Mouse (Mus musculus): ENCODE data around the gene H2afx.
"Not testable (repeated sequence)": the region's sequence is repeated elsewhere in the genome, so short reads cannot be mapped to it uniquely, and the experiment has no call there.

The H2afx gene

GRCm38 (mm10) chr9:44334396-44335330, at the start of gene H2afx:
Gene H2afx, plus strand, starts transcription at chr9:44334694.
- peak; percentile 95 for DNase-seq (ENCODE audit: low spot score)

GRCm38 (mm10) chr9:44286256-44286850, 48.1 kb upstream of the H2afx start:
- DNase-seq (ENCODE audit: low spot score), result no peak

GRCm38 (mm10) chr9:44287003-44287400, 47.5 kb upstream of the H2afx start:
- no peak for DNase-seq (ENCODE audit: low spot score)

- no peak for DNase-seq (ENCODE audit: low spot score)
Observed at GRCm38 (mm10) chr9:44287401-44288075, 47.0 kb upstream of the H2afx start.

- no peak for DNase-seq (ENCODE audit: low spot score)
Observed at GRCm38 (mm10) chr9:44288076-44288958, 46.2 kb upstream of the H2afx start, which contains the start of gene Abcg4. Gene Abcg4, minus strand, starts transcription at chr9:44288615.

- DNase-seq (ENCODE audit: low spot score), result no peak
Observed at GRCm38 (mm10) chr9:44288959-44289291, 45.6 kb upstream of the H2afx start.

- peak; percentile 30 for DNase-seq (ENCODE audit: low spot score)
Observed at GRCm38 (mm10) chr9:44292490-44292889, 42.0 kb upstream of the H2afx start.

GRCm38 (mm10) chr9:44300001-44300400, 34.5 kb upstream of the H2afx start:
- not testable (repeated sequence) for DNase-seq (ENCODE audit: low spot score)

GRCm38 (mm10) chr9:44305466-44306079, 28.9 kb upstream of the H2afx start, which contains the start of gene Hinfp:
Gene Hinfp, minus strand, starts transcription at chr9:44305671.
- peak; percentile 95 for DNase-seq (ENCODE audit: low spot score)

- no peak for DNase-seq (ENCODE audit: low spot score)
Observed at GRCm38 (mm10) chr9:44306532-44306931, 28.0 kb upstream of the H2afx start.

- DNase-seq (ENCODE audit: low spot score), result no peak
Observed at GRCm38 (mm10) chr9:44307248-44307647, 27.2 kb upstream of the H2afx start.

- DNase-seq (ENCODE audit: low spot score), result no peak
Observed at GRCm38 (mm10) chr9:44309756-44310155, 24.7 kb upstream of the H2afx start.

GRCm38 (mm10) chr9:44310750-44311135, 23.8 kb upstream of the H2afx start:
- no peak for DNase-seq (ENCODE audit: low spot score)

GRCm38 (mm10) chr9:44311136-44312134, 23.1 kb upstream of the H2afx start:
- no peak for DNase-seq (ENCODE audit: low spot score)

GRCm38 (mm10) chr9:44313476-44314256, 20.8 kb upstream of the H2afx start:
- no peak for DNase-seq (ENCODE audit: low spot score)

GRCm38 (mm10) chr9:44314257-44314547, 20.3 kb upstream of the H2afx start:
- no peak for DNase-seq (ENCODE audit: low spot score)

- DNase-seq (ENCODE audit: low spot score), result no peak
Observed at GRCm38 (mm10) chr9:44314910-44315309, 19.6 kb upstream of the H2afx start.

GRCm38 (mm10) chr9:44317452-44317851, 17.0 kb upstream of the H2afx start:
- DNase-seq (ENCODE audit: low spot score), result no peak

GRCm38 (mm10) chr9:44318076-44318825, 16.2 kb upstream of the H2afx start:
- DNase-seq (ENCODE audit: low spot score), result no peak

Data from urinary bladder, postnatal 25 days (tissue).